Mouse (Mus musculus) B cell, adult 2 months (primary cell): Measurements from ENCODE around the gene Dync1i1.

ENCODE experiments used
- DNase-seq, 2 experiments: peaks; one replicate each; pipeline ENCODE4 v3.0.0; 2022

The Dync1i1 gene

GRCm38 (mm10) chr6:6075940-6076447 lies 350.6 kb downstream of the Dync1i1 start:
- DNase-seq: no peak

DNA sequence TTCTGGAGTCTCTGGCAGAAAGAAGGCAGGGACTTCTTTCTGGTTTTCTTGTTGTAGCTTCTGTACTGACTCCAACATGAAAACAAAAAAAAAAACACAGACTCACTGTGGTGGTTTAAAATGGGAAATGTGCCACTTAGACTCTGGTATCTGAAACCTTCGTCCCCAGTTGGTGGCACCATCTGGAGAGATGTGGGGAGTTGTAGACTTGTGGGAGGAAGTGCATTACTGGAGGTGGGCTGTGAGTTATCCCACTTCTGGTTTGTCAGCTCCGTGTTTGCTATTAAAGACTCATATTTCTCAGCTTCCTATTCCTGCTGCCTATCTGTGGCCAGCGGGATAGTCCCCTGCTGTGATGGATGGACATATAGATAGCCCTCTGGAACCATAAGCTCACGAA lies 351.8 kb downstream of the Dync1i1 start:
- DNase-seq: no peak
